Mouse (Mus musculus): ENCODE data around the gene Bmpr1b. TPM values are rescaled to one million over a fixed set of nuclear protein-coding genes. Genes with fewer than 3 reads are reported as not detected.

Gene Bmpr1b
- polyA plus RNA-seq, 1 experiment from 2014 or later, result 12.2 TPM

- H3K4me1 ChIP-seq, result peaks cover 3% of the 10 kb centered on the region; the same call in 1 of the 2 replicates
- H3K4me2 ChIP-seq (replicated peaks), result no peak overlapping the region
- no peaks in the 10 kb centered on the region for H3K9me3 ChIP-seq (replicated peaks)
- 38% methylated on average over 1 of the region's 1 CpGs for WGBS
- H3K27ac ChIP-seq, result no peak overlapping the region
- H3K27me3 ChIP-seq, result no peaks in the 10 kb centered on the region
- no peaks in the 10 kb centered on the region for H3K36me3 ChIP-seq
- H3K9ac ChIP-seq, result no peak overlapping the region
- no peak overlapping the region for H3K4me3 ChIP-seq
- no peak for ATAC-seq (ENCODE audit: low FRiP score)
Observed at GRCm38 (mm10) chr3:141923442-141923841, 245.8 kb downstream of the Bmpr1b start.

GRCm38 (mm10) chr3:141921161-141921560, 248.1 kb downstream of the Bmpr1b start:
- Histone ChIP-seq H3K27me3 (no peaks in the 10 kb centered on the region), H3K4me1 (no peaks in the 10 kb centered on the region), H3K27ac (no peak overlapping the region), H3K4me2 (replicated peaks) (no peak overlapping the region), H3K36me3 (no peaks in the 10 kb centered on the region), H3K4me3 (no peak overlapping the region), H3K9me3 (replicated peaks) (no peaks in the 10 kb centered on the region), H3K9ac (no peak overlapping the region)
- 26% methylated on average over 4 of the region's 4 CpGs for WGBS
- no peak for ATAC-seq (ENCODE audit: low FRiP score)

- no peaks in the 10 kb centered on the region for H3K9me3 ChIP-seq (replicated peaks)
- no peak overlapping the region for H3K27ac ChIP-seq
- H3K36me3 ChIP-seq, result no peaks in the 10 kb centered on the region
- ATAC-seq (ENCODE audit: low FRiP score), result no peak
- no peak overlapping the region for H3K4me2 ChIP-seq (replicated peaks)
- no peaks in the 10 kb centered on the region for H3K27me3 ChIP-seq
- H3K9ac ChIP-seq, result no peak overlapping the region
- WGBS, result 44% methylated on average over 3 of the region's 3 CpGs
- H3K4me3 ChIP-seq, result no peak overlapping the region
- H3K4me1 ChIP-seq, result no peaks in the 10 kb centered on the region
Observed at GRCm38 (mm10) chr3:141919661-141920060, 249.6 kb downstream of the Bmpr1b start.

- no peak overlapping the region for H3K4me3 ChIP-seq
- no peak overlapping the region for H3K9ac ChIP-seq
- H3K36me3 ChIP-seq, result no peaks in the 10 kb centered on the region
- ATAC-seq (ENCODE audit: low FRiP score), result no peak
- H3K9me3 ChIP-seq (replicated peaks), result no peaks in the 10 kb centered on the region
- H3K4me2 ChIP-seq (replicated peaks), result no peak overlapping the region
- 87% methylated on average over 4 of the region's 4 CpGs for WGBS
- no peaks in the 10 kb centered on the region for H3K4me1 ChIP-seq
- no peak overlapping the region for H3K27ac ChIP-seq
- no peaks in the 10 kb centered on the region for H3K27me3 ChIP-seq
Observed at GRCm38 (mm10) chr3:141917166-141917565, 252.1 kb downstream of the Bmpr1b start.

GRCm38 (mm10) chr3:141915995-141916394, 253.2 kb downstream of the Bmpr1b start:
- no peaks in the 10 kb centered on the region for H3K27me3 ChIP-seq
- no peak overlapping the region for H3K4me3 ChIP-seq
- no peak overlapping the region for H3K4me2 ChIP-seq (replicated peaks)
- no peaks in the 10 kb centered on the region for H3K36me3 ChIP-seq
- H3K4me1 ChIP-seq, result no peaks in the 10 kb centered on the region
- H3K27ac ChIP-seq, result no peak overlapping the region
- no peak for ATAC-seq (ENCODE audit: low FRiP score)
- no peak overlapping the region for H3K9ac ChIP-seq
- H3K9me3 ChIP-seq (replicated peaks), result no peaks in the 10 kb centered on the region
- 82% methylated on average over 3 of the region's 3 CpGs for WGBS

- Histone ChIP-seq H3K4me2 (replicated peaks) (no peak overlapping the region), H3K36me3 (no peaks in the 10 kb centered on the region), H3K27me3 (no peaks in the 10 kb centered on the region), H3K4me3 (no peak overlapping the region), H3K27ac (no peak overlapping the region), H3K4me1 (no peaks in the 10 kb centered on the region), H3K9me3 (replicated peaks) (no peaks in the 10 kb centered on the region), H3K9ac (no peak overlapping the region)
- ATAC-seq (ENCODE audit: low FRiP score), result no peak
- WGBS, result 76% methylated on average over 3 of the region's 3 CpGs
Observed at GRCm38 (mm10) chr3:141914588-141914987, 254.6 kb downstream of the Bmpr1b start.

- H3K27me3 ChIP-seq, result no peaks in the 10 kb centered on the region
- peaks cover 5% of the 10 kb centered on the region for H3K4me1 ChIP-seq
- WGBS, result 91% methylated on average over 2 of the region's 2 CpGs
- H3K4me3 ChIP-seq, result no peak overlapping the region
- no peak overlapping the region for H3K27ac ChIP-seq
- H3K36me3 ChIP-seq, result no peaks in the 10 kb centered on the region
- no peak for ATAC-seq (ENCODE audit: low FRiP score)
- no peak overlapping the region for H3K4me2 ChIP-seq (replicated peaks)
- H3K9me3 ChIP-seq (replicated peaks), result no peaks in the 10 kb centered on the region
- no peak overlapping the region for H3K9ac ChIP-seq
Observed at GRCm38 (mm10) chr3:141909136-141909535, 260.1 kb downstream of the Bmpr1b start.

- Histone ChIP-seq H3K27ac (no peak overlapping the region), H3K4me2 (replicated peaks) (no peak overlapping the region), H3K9me3 (replicated peaks) (no peaks in the 10 kb centered on the region), H3K27me3 (no peaks in the 10 kb centered on the region), H3K36me3 (no peaks in the 10 kb centered on the region), H3K4me1 (peaks cover 5% of the 10 kb centered on the region), H3K9ac (no peak overlapping the region), H3K4me3 (no peak overlapping the region)
- no peak for ATAC-seq (ENCODE audit: low FRiP score)
- WGBS, result 51% methylated on average over 6 of the region's 6 CpGs
Observed at GRCm38 (mm10) chr3:141905903-141906623, 263.2 kb downstream of the Bmpr1b start.

- 90% methylated on average over 3 of the region's 3 CpGs for WGBS
- no peak overlapping the region for H3K27ac ChIP-seq
- no peak overlapping the region for H3K4me3 ChIP-seq
- no peak for ATAC-seq (ENCODE audit: low FRiP score)
- 0 out of 2 replicates have a peak, but pooled peaks cover 2% of the 10 kb centered on the region for H3K4me1 ChIP-seq
- H3K9me3 ChIP-seq (replicated peaks), result no peaks in the 10 kb centered on the region
- H3K9ac ChIP-seq, result no peak overlapping the region
- no peaks in the 10 kb centered on the region for H3K36me3 ChIP-seq
- H3K27me3 ChIP-seq, result no peaks in the 10 kb centered on the region
- H3K4me2 ChIP-seq (replicated peaks), result no peak overlapping the region
Observed at GRCm38 (mm10) chr3:141900361-141900760, 268.9 kb downstream of the Bmpr1b start.

- Histone ChIP-seq H3K36me3 (no peaks in the 10 kb centered on the region), H3K4me1 (0 out of 2 replicates have a peak, but pooled peaks cover 2% of the 10 kb centered on the region), H3K9ac (no peak overlapping the region), H3K9me3 (replicated peaks) (no peaks in the 10 kb centered on the region), H3K27me3 (no peaks in the 10 kb centered on the region), H3K4me3 (no peak overlapping the region), H3K4me2 (replicated peaks) (no peak overlapping the region), H3K27ac (no peak overlapping the region)
- WGBS, result 76% methylated on average over 2 of the region's 2 CpGs
- ATAC-seq (ENCODE audit: low FRiP score), result no peak
Observed at GRCm38 (mm10) chr3:141899521-141899920, 269.7 kb downstream of the Bmpr1b start.

- ATAC-seq (ENCODE audit: low FRiP score), result no peak
- Histone ChIP-seq H3K27ac (no peak overlapping the region), H3K9ac (no peak overlapping the region), H3K9me3 (replicated peaks) (no peaks in the 10 kb centered on the region), H3K4me3 (no peak overlapping the region), H3K4me1 (0 out of 2 replicates have a peak, but pooled peaks cover 2% of the 10 kb centered on the region), H3K36me3 (no peaks in the 10 kb centered on the region), H3K27me3 (no peaks in the 10 kb centered on the region), H3K4me2 (replicated peaks) (no peak overlapping the region)
- WGBS, result 91% methylated on average over 4 of the region's 4 CpGs
Observed at GRCm38 (mm10) chr3:141897698-141898097, 271.5 kb downstream of the Bmpr1b start.

GRCm38 (mm10) chr3:141896870-141897554, 272.2 kb downstream of the Bmpr1b start:
- Histone ChIP-seq H3K4me2 (replicated peaks) (no peak overlapping the region), H3K9me3 (replicated peaks) (no peaks in the 10 kb centered on the region), H3K27ac (no peak overlapping the region), H3K4me3 (no peak overlapping the region), H3K4me1 (0 out of 2 replicates have a peak, but pooled peaks cover 2% of the 10 kb centered on the region), H3K36me3 (no peaks in the 10 kb centered on the region), H3K9ac (no peak overlapping the region), H3K27me3 (no peaks in the 10 kb centered on the region)
- ATAC-seq (ENCODE audit: low FRiP score), result no peak
- 25% methylated on average over 4 of the region's 4 CpGs for WGBS

- no peaks in the 10 kb centered on the region for H3K9me3 ChIP-seq (replicated peaks)
- H3K4me2 ChIP-seq (replicated peaks), result no peak overlapping the region
- H3K4me1 ChIP-seq, result 0 out of 2 replicates have a peak, but pooled peaks cover 2% of the 10 kb centered on the region
- ATAC-seq (ENCODE audit: low FRiP score), result no peak
- H3K36me3 ChIP-seq, result no peaks in the 10 kb centered on the region
- WGBS, result 85% methylated on average over 5 of the region's 5 CpGs
- H3K27me3 ChIP-seq, result no peaks in the 10 kb centered on the region
- H3K27ac ChIP-seq, result no peak overlapping the region
- H3K4me3 ChIP-seq, result no peak overlapping the region
- no peak overlapping the region for H3K9ac ChIP-seq
Observed at GRCm38 (mm10) chr3:141895096-141895495, 274.1 kb downstream of the Bmpr1b start.

All from hindbrain, embryonic 12.5 days (tissue).